Mouse (Mus musculus) cerebellum, adult 2 months (tissue): ENCODE data around the gene Chrm5. TPM values are rescaled to one million over a fixed set of nuclear protein-coding genes. Genes with fewer than 3 reads are reported as not detected.
"Not testable (repeated sequence)": the region's sequence is repeated elsewhere in the genome, so short reads cannot be mapped to it uniquely, and the experiment has no call there.

ENCODE experiments used
- DNase-seq, 2 experiments: peaks; one replicate each; pipeline ENCODE4 v3.0.0; 2021
- H3K27ac ChIP-seq: fragments of 200-500 bp; 2 replicates; pipeline ENCODE4 v1.5.1; 2012; ENCODE audit warnings: low read length, control low read depth, inconsistent platforms; ENCODE audit not compliant: insufficient read depth
- H3K27me3 ChIP-seq: fragments of 200-500 bp; 2 replicates; pipeline ENCODE4 v1.6.1; 2012; ENCODE audit warnings: inconsistent platforms, mild to moderate bottlenecking, low read length, moderate library complexity; ENCODE audit not compliant: control insufficient read depth, insufficient read depth
- H3K4me1 ChIP-seq: fragments of 200-500 bp; 2 replicates; pipeline ENCODE4 v1.6.1; 2011; ENCODE audit warnings: low read length; ENCODE audit not compliant: control insufficient read depth, insufficient read depth
- H3K4me3 ChIP-seq: fragments of 200-500 bp; replicated peaks from 2 replicates; pipeline ENCODE3; 2011; ENCODE audit warnings: mild to moderate bottlenecking, low read depth, low read length, control low read depth; ENCODE audit not compliant: insufficient read depth
- CTCF ChIP-seq: fragments of 200-500 bp; IDR thresholded peaks from 2 replicates; pipeline ENCODE4 v1.5.1; 2011; ENCODE audit warnings: low read depth, mild to moderate bottlenecking, control low read depth, low read length, moderate library complexity, borderline replicate concordance; ENCODE audit not compliant: insufficient read depth
- POLR2A ChIP-seq: fragments of 200-500 bp; IDR thresholded peaks from 2 replicates; pipeline ENCODE4 v1.6.1; 2011; ENCODE audit warnings: low read length, control low read depth, borderline replicate concordance; ENCODE audit not compliant: insufficient read depth
- WGBS: fragments of 180-500 bp; shearing (Covaris S2); methylation state at CpG from one replicate; pipeline ENCODE4 v1.1.7; 2018; 5-methylcytosine and 5-hydroxymethylcytosine counted together
- polyA plus RNA-seq: library from polyadenylated mRNA; depleted of rRNA; stranded (reverse); fragments of >200 nt; gene quantifications from 2 replicates; pipeline ENCODE4 v1.2.3, GENCODE M21; 2012

Gene Chrm5
- polyA plus RNA-seq, 1 experiment: 0.41 TPM

- Histone ChIP-seq H3K27ac (no peak overlapping the region), H3K4me3 (no peak overlapping the region), H3K27me3 (no peaks in the 10 kb centered on the region), H3K4me1 (no peaks in the 10 kb centered on the region)
- TF ChIP-seq POLR2A (no peak), CTCF (peak; percentile 24; the same call in 1 of the 2 replicates)
- DNase-seq: no peak
- WGBS: 32% methylated on average over 4 of the region's 4 CpGs
These were observed 30.8 kb downstream of the Chrm5 start for GRCm38 (mm10) chr2:112449597-112450296.

GRCm38 (mm10) chr2:112448510-112449059 lies 32.0 kb downstream of the Chrm5 start:
- DNase-seq: no peak
- no peak overlapping the region for H3K27ac ChIP-seq
- no peak overlapping the region for H3K4me3 ChIP-seq
- H3K27me3 ChIP-seq: no peaks in the 10 kb centered on the region
- H3K4me1 ChIP-seq: no peaks in the 10 kb centered on the region
- TF ChIP-seq POLR2A: no peak
- TF ChIP-seq CTCF: no peak

GRCm38 (mm10) chr2:112448046-112448445 lies 32.5 kb downstream of the Chrm5 start:
- WGBS: 70% methylated on average over 4 of the region's 4 CpGs
- H3K4me1 ChIP-seq, H3K4me3 ChIP-seq, DNase-seq, H3K27ac ChIP-seq, H3K27me3 ChIP-seq: not testable (repeated sequence)

DNA sequence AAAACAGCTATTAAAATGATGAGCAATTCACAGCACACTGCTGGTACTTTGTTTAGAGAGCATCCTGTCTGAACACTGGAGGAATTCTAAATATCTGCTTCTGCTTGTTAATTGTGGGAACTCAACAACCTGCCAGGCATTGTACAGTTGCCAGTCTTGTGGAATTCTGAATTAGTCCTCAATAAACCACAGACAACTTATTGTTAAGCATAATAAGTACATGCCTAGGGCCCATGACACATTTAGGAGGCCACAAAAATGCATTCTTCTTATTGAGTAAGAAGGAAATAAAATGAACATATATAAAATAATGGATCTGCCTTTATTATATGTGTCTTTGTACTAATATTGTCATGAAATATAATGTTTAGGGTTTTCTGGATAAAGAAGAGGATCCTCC lies 35.1 kb downstream of the Chrm5 start:
- Histone ChIP-seq H3K4me3 (no peak overlapping the region), H3K27ac (no peak overlapping the region), H3K4me1 (no peaks in the 10 kb centered on the region), H3K27me3 (no peaks in the 10 kb centered on the region)
- no peak for DNase-seq
- TF ChIP-seq CTCF (no peak), POLR2A (no peak)

GRCm38 (mm10) chr2:112443491-112443890 lies 37.1 kb downstream of the Chrm5 start:
- 56% methylated on average over 2 of the region's 2 CpGs for WGBS
- no peak for TF ChIP-seq POLR2A
- TF ChIP-seq CTCF: no peak
- Histone ChIP-seq H3K4me1 (no peaks in the 10 kb centered on the region), H3K27ac (no peak overlapping the region), H3K4me3 (no peak overlapping the region), H3K27me3 (no peaks in the 10 kb centered on the region)
- no peak for DNase-seq

DNA sequence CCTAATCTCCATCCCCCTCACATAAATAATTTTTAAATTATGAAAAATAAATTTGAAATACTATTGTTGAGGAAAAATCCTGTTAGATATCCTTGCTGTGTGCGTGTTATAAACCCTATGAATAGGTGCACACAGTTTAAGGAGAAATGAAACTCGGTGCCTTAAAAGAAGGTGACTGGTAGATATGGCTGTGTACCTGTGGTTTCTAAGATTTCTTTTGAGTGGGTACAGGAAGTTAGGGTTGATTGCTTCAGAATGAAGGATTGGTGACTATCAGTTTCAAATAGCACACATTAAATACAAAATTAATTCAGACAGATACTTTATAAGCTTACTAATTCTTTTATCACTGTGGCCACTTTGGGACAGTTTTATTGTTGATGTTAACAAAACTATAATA lies 43.0 kb downstream of the Chrm5 start:
- Histone ChIP-seq H3K4me3 (no peak overlapping the region), H3K27ac (no peak overlapping the region), H3K27me3 (no peaks in the 10 kb centered on the region), H3K4me1 (no peaks in the 10 kb centered on the region)
- 86% methylated on average over 2 of the region's 2 CpGs for WGBS
- no peak for DNase-seq
- TF ChIP-seq CTCF (no peak), POLR2A (no peak)

GRCm38 (mm10) chr2:112436292-112436691 lies 44.3 kb downstream of the Chrm5 start:
- H3K4me3 ChIP-seq: no peak overlapping the region
- no peak overlapping the region for H3K27ac ChIP-seq
- H3K4me1 ChIP-seq: no peaks in the 10 kb centered on the region
- DNase-seq: no peak
- no peaks in the 10 kb centered on the region for H3K27me3 ChIP-seq
- WGBS: 78% methylated on average over 4 of the region's 4 CpGs
- TF ChIP-seq POLR2A (no peak), CTCF (no peak)

DNA sequence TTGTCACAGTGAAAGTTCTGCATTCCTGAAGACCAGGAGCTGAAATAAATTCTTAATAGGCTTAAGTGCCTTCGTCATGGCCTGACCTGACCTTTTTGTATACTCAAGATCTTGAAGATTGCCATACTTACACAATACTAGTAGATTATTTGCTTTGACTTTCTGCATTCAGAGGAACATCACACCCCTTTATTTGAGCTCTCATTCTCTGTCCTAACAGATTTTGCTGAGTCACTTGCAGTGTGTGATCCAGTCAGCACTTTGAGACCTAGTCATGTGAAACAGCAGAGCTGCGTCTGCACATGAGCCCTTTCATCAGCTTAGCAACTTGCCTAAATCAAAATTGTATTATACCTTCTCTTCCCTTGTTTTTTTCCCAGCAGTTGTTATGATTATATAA lies 47.2 kb downstream of the Chrm5 start:
- DNase-seq: no peak
- no peak overlapping the region for H3K27ac ChIP-seq
- H3K4me3 ChIP-seq: no peak overlapping the region
- no peak for TF ChIP-seq POLR2A
- WGBS: 58% methylated on average over 2 of the region's 2 CpGs
- no peaks in the 10 kb centered on the region for H3K4me1 ChIP-seq
- H3K27me3 ChIP-seq: no peaks in the 10 kb centered on the region

DNA sequence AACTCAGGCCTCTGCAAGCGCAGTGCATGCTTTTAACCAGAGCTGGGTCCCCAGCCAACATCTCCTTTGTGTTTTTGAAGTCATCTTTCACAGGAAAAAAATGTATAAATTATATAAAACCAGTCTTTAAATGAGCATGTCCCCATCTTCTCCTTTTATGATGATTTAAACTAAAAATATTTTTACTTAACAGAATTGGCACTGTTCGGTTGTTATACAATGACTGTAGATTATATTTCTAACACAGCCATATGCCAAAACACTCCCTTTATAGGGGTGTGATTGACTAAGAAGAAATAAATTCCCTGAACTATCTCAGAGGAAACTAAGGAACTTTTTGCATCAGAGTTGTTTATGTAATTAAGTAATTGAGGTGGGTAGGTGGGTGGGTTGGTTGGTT lies 48.0 kb downstream of the Chrm5 start:
- Histone ChIP-seq H3K4me1 (no peaks in the 10 kb centered on the region), H3K4me3 (no peak overlapping the region), H3K27ac (no peak overlapping the region), H3K27me3 (no peaks in the 10 kb centered on the region)
- no peak for TF ChIP-seq POLR2A
- over 99% methylated on average over 2 of the region's 2 CpGs for WGBS
- DNase-seq: no peak
